Mouse (Mus musculus): ENCODE results near the gene Otx1.

Otx1 gene

DNA sequence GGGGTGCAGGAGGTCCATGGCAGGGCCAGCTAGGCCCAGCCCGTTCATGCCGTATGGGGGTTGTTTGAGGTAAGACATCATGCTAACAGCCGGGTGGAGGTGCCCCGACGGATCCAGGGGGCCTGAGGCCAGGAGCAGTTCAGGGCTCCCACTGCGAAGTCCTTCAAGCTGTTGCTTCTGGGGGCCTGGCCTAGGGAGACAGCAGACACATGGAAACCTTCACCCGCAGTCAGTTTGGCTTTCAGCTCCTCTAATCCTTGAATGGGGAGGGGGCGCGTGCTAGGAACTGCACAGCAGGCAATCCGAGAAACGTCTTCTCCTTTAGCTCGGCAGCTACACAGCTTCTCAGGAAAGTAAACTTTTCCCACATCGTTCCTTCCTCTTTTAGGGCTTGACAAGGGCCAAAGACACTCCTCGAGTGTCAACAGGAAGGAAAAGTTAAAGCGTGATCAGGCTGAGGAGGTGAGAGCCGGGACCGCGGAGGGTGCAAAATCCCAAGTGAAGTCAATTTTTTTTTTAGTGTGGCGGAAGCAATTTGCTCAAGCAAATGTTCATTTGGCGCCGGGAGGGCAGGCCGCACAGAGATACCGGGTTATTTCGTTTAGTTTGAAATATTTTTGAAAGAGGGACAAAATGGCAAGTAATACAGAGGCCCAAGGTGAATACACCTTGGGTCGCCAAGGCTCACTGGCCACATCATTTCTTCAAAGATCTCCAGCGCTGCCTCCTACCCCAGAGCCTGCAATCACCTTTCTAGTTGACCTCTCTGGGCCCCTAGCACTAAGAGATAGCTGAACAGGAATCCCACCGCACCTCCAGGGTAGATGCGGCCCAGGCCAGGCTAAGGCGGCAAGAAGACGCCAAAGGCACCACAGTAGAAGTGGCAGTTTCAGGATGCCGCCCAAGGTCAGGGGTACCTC is 3.0 kb downstream of the Otx1 start:
- DNase-seq, result peak in 1 of 2 experiments; percentile 22

DNA sequence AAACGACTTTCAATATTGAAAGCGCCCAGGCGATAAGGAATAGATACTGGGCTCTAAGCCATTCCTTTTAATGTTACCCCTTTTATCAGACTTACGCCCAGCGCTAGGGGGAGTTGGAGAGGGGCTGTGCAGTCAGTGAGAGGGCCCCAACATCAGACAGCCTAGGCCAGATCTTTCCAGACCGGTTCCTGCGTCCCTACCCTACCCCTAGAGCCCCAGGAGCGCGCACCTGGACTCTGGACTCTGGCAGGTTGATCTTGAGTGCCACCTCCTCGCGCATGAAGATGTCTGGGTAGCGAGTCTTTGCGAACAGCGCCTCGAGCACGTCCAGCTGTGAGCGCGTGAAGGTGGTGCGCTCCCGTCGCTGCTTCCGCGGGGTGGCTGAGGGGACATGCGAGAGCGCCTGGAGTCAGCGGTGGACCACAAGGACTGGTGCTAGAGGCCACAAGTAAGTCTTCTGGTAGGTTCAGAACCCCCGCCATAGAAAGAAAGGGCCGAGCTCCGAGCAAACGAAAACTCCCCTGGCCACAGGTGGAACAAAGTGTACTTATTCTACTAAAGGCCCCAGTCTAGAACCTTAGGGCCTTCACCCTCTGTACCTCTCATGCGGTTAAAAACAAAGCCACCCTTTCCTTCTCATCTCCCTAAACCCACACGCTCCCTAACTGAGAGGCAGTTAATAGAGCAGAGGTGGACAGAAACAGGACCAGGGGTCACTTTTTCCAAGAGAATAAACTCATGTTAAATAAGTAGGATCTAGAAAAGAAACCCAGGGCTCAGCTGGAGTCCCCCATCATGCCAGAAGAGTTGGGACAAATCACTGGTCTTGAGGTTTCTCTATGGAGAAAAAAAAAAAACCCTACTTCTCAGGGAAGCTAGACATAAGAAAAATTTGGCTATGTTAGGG is 4.3 kb downstream of the Otx1 start:
- peak in 1 of 2 experiments; percentile 15 for DNase-seq

DNA sequence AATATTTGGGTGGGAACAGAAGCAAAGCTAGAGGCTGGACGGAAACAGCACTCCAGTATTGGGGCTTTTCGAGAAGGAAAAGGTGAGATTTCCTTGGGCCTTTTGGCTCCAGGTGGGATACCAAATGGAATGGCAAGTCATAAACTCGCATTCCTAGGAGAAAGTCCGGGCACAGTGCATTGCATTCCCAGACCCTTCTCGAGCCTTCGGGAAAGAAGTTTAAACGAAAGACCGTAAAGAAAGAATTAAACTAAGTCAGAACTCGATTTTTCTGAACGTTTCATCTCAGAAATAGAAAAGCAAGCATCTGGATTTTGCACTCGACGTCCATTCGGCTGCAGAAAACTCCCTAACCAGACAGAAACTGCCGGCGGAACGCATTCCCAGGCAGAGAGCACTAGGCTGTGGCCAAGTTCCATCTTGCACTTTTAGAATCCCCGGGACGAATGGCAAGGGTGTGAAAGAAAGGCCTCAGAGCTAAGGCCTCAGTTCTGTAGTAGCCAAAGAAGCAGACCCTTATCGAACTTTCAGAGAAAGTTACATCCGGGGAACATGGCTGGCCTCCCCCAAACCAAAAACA is 5.0 kb downstream of the Otx1 start:
- DNase-seq, result peak in 1 of 2 experiments; percentile 33

DNA sequence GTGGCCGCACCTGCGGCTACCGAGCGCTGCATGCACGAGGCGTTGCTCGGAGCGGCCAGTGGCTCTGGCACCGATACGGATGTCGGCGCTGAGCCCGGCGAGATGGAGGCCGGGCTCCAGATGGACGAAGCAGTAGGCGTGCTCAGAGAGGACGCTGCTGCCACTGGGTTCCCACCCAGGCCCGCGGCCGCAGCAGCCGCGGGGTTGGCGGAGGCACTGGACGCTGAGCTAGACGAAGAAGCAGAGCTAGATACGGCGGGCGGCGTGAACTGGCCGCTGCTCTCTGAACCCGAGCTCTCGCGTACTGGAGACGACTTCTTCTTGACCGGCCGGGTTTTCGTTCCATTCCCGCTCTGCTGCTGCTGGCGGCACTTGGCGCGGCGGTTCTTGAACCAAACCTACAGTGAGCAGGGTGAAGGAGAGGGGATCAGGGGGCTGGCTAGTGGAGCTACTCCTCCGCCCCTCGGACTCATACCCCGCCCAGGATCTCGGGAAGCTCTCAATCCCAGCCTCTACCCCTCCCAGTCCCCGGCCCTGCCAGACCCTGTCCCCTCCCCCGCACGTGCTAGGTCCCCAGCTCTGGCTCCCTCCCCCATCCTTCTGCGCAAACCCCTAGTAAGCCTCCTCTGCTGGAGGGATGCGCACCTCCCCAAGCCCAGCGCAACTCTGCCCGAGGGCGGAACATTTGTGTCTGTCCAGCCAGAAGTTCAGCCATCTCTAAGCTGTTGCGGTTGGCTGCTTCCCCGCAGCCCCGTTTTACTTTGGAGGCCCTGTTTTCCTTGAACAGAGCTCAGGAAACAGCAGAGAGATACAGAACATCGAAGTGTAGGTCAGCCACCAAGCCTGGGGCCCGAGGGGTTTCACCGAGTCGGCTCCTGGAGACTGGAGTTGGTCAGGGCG is 5.8 kb downstream of the Otx1 start:
- DNase-seq, result peak; percentile 60 to 62

GRCm38 (mm10) chr11:21996325-21996647 is 6.4 kb downstream of the Otx1 start:
- no peak for DNase-seq

DNA sequence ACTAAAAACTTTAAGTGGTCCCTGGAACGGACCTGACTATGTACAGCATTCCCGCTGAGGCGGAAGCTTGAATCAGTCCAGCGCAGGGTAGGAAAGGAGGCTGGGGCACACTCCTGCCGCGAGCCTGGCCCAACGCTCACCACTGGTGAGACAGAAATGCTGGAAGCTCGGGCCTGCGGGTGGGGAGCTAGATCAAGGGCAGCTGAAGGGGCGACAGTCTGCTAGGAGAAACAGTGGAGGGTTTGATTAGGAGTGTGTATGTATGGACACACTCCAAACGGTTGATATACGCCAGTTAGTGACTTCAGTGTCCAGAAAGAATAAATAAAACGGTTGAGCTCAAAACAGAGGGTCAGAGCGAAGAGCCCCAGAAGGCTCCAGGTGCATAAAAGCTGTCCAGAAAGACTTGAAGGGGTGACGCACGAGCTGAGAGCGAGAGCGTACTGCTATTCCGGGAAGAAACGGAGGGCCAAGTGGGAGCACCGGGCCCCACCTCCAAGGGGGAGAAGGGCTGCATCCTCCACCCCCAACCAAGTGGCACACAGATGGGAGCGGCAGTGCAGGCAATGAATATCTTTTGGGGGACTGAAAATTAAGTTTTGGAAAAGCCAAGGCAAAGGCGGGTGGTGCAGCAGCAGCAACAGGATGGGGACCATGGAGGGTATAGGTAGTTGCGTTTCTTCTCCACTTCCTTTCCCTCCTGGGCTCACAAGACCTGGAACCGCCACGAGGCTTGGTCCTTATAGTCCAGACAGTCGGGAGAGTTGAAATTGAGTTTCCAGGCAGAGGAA is 7.0 kb downstream of the Otx1 start:
- DNase-seq, result peak in 1 of 2 experiments; percentile 37

GRCm38 (mm10) chr11:21994377-21995370 is 8.0 kb downstream of the Otx1 start:
- peak in 1 of 2 experiments; percentile 36 for DNase-seq

DNA sequence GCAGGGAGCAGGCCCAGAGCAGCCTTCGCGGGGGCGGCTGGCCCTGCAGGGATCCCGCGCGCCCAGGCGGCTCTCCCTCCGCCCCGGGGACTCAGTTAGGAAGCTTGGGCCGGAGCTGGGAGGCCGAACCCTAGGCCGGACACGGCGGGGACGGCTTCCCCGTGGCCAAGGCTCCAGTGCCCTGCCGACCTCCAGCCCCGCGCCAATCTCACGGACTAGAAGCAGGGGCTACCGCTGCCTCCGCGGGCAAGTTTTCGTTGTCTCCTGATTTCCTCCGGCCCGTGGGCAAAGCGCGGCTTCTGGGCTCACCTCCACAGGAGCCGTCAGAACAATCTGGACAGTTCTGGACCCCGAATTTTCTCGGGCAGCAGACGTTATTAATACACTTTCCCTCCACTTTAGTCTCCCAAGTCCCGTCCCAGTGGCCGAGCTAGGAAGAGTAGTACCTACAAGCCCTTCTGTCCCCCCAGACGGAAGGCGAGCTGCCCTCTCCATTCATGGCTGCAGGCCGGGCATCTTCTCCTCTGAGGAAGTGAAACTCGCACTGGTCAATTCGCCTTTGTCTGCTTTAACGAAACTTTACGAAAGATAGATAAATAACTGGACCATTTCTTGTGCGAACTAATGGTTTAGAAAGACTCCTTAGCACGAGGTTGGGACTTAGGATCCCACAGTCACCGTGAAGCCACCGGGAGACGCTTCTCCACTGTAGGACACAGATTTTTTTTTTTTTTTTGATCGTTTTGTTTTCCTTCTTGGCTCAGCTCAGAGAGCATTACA is 8.9 kb downstream of the Otx1 start:
- peak; percentile 44 to 73 for DNase-seq

GRCm38 (mm10) chr11:21992761-21993596 is 9.7 kb downstream of the Otx1 start:
- peak; percentile 18 to 23 for DNase-seq

DNA sequence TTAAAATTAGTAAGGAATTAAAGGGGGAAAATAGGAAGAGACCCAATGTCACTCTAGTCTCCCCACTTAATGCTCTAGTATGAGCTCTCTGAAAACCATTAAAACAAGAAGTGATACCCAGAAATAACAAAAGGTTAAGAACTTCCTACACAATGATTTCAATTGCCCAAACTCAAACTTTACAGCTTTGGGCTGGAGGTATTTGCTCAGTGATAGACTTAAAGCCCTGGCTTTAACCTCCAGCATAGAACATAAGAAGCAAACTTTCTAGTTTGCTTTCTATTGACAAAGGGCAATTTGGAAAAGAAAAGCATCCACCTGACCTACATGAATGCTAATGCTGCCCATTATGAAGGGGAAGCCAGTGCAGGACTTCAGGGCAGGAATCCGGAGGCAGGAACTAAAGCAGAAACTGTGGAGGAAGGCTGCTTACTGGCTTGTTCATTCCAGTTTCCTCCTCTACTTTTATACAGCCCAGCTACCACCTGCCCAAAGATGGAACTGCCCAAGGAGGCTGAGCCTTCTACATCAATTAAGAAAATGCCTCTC is 14.2 kb downstream of the Otx1 start:
- no peak for DNase-seq

DNA sequence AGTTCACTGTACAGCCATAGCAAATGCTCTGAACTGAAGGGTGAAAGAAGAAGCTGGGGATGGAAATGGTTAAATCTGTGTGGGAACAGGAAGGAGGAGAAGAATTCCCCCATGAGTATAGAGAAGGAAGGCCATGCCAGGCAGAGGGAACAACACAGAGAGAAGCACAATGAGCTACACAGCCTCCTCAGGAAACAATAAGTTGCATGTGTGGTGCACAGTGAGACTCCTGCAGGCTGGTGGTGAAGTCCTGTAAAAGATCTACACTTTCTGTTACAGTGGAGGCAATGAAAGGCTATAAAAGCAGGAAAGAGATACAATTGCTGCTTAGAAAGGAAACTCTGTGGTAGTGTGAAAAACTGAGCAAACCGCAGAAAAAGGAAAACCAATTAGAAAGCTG is 17.6 kb downstream of the Otx1 start:
- DNase-seq, result no peak

DNA sequence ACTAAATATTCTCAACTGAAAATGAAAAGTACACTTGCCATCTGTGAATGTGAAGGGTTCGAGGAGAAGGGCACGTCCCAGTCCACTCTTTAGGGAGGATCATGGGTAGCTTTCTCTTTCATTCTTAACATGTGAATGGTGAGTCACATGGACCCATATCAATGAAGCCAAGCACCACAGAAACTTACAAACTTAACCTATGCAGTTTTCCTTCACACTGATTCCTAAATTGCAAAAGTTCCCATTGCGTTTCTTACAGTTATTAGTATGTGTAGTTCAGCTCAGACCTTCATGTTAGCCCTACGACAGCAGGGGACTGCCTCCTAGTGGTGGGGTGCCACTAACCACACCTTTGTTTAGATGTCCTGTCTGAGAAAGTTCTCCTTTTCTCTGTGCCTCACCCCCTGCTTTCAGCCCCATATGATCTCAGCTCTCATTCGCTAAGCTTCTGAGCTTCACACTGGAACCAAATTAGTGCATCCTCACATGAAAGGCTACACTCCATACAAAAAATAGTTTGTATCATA is 28.6 kb downstream of the Otx1 start:
- no peak for DNase-seq

- DNase-seq, result no peak
Measured at GRCm38 (mm10) chr11:21973597-21973996, 29.1 kb downstream of the Otx1 start.

- no peak for DNase-seq
Measured at GRCm38 (mm10) chr11:21968922-21969321, 33.8 kb downstream of the Otx1 start.

GRCm38 (mm10) chr11:21955167-21955566 is 47.5 kb downstream of the Otx1 start:
- DNase-seq, result no peak

DNA sequence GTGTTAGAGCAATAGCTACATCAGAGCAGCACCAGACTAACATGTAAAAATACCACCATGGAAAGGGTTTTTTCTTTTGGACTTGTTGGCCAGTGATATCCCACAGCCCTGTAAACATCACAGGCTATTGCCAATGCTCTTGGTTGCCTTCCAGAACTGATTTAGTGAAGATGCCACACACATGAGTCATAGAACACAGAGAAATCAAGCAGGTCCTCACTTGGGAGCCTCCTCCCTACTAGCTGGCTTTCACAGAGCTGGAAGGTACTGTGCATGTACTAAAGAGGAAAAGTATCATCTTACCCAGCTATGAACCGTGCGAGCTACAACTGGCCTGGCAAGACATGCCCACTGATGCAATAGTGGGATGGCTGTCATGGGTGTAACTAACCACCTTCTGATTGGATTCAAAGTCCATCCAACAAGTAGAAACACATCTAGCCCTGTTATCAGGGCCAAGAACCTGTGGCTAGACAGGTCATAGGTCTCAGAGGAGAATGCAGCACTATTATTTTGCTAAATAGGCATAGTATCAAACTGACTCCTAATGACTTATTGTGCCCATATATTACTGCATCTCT is 51.0 kb downstream of the Otx1 start:
- DNase-seq, result no peak

GRCm38 (mm10) chr11:21950094-21950493 is 52.6 kb downstream of the Otx1 start:
- DNase-seq, result no peak

Data from cerebellum, postnatal 25 days (tissue).